Mouse (Mus musculus): ENCODE data around the gene Mgat2. TPM values are rescaled to one million over a fixed set of nuclear protein-coding genes. Genes with fewer than 3 reads are reported as not detected.

Gene Mgat2
- polyA plus RNA-seq, 1 experiment from 2014 or later = 65.2 TPM

DNA sequence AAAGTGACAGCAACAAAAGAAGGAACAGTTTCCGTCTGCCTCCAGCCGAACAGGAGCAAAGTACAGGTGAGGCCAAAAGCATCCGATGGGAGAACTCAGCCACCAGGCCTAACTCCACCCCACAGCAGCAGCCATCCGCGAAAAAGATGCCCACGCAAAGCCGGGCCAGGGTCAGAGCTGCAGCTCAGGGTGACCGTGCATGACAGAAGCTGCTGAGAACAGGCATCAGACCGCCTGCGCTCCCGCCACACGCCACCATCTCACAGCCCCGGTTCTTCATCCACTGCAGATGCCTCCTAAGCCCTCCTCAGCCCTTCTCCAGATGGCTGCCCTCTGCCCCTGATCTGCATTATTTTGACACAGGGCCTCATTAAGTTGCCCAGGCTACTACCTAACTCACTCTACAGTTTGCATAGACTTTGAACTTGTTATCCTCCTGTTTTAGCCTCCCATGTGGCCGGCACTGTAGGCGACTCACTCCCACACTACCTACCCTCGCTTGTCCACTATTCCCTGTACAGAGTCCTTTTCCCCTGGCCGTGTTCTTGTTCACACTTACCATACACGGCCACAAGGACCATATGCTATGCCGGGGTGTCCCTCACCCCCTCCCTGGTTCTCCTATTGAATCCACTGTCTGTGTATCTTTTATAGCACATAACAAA, 36.8 kb downstream of the Mgat2 start:
- Histone ChIP-seq H3K9me3 (no peaks in the 10 kb centered on the region), H3K27ac (no peak overlapping the region), H3K9ac (no peak overlapping the region), H3K27me3 (no peaks in the 10 kb centered on the region), H3K4me2 (no peak overlapping the region), H3K4me1 (no peaks in the 10 kb centered on the region), H3K36me3 (peaks cover 65% of the 10 kb centered on the region), H3K4me3 (no peak overlapping the region)
- ATAC-seq (ENCODE audit: insufficient number of reproducible peaks, low FRiP score, low TSS enrichment, low read depth) = no peak
- WGBS = 88% methylated on average over 19 of the region's 19 CpGs

DNA sequence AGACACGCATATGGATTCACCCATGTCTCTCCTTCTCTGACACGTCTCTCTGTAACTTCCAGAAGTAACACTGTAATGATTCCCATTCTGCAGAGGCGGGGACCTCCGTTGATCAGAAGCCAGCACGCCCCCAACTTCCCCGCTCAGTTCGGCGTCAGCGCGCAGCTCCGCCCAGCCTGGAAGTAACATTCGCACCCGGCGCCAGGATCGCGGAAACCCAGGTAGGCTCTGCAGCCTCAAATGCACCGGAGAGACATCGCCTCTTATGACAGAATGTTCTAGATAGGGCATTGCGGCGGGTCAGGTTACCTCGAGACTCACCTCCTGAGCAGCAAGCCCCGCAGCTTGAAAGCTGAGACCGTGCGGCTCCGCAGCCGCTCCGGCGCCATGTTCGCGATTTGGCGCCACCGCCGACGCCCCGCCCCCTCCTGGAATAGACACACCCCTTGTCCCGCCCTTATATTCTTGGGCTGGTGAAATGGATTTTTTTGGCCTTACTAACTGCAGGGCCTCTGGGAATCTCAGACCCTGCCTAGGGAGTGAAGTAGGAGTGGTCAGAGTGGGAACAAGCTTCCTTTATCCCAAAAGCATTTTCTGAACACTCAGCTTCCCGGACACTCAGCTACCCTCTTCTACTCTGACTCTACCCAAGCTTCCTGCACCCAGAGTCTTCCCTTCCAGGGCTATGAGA, 44.0 kb downstream of the Mgat2 start, which contains the start of gene Pole2:
Pole2 (minus strand) TSS at position 420 of the 691 bp plus-strand sequence.
- H3K4me3 ChIP-seq = peak within 1 kb of the TSS; percentile 71
- WGBS = under 1% methylated on average over 37 of the region's 37 CpGs
- ATAC-seq (ENCODE audit: insufficient number of reproducible peaks, low FRiP score, low TSS enrichment, low read depth) = peak; percentile 95

DNA sequence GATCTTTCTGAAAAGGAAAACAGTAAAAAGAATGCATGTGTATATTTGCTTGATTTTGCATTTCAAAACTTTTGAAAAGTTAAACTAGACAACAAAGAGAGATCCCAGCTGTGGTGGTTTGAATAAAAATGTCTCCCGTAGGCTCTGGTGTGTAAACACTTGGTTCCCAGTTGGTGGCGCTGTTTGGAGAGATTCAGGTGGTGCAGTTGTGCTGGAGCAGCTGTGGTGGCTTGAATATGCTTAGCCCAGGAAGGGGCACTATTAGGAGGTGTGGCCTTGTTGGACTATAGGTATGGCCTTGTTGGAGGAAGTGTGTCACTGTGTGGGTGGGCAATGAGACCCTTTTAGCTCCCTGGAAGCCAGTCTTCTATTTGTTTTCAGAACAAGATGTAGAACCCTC, 45.3 kb downstream of the Mgat2 start:
- Histone ChIP-seq H3K4me1 (peaks cover 5% of the 10 kb centered on the region; the same call in 1 of the 2 replicates), H3K9me3 (no peaks in the 10 kb centered on the region), H3K4me3 (no peak overlapping the region), H3K36me3 (peaks cover 8% of the 10 kb centered on the region), H3K4me2 (no peak overlapping the region), H3K27me3 (no peaks in the 10 kb centered on the region), H3K27ac (no peak overlapping the region), H3K9ac (no peak overlapping the region)
- ATAC-seq (ENCODE audit: insufficient number of reproducible peaks, low FRiP score, low TSS enrichment, low read depth) = no peak
- 73% methylated on average over 2 of the region's 2 CpGs for WGBS

More for the DNA sequence above, 44.0 kb downstream of the Mgat2 start, which contains the start of gene Pole2:
- Histone ChIP-seq H3K9ac (peak within 1 kb of the TSS; percentile 41; the same call in 1 of the 2 replicates), H3K4me2 (peak within 1 kb of the TSS; percentile 45), H3K27me3 (no peaks in the 10 kb centered on the region), H3K9me3 (no peaks in the 10 kb centered on the region), H3K36me3 (peaks cover 13% of the 10 kb centered on the region), H3K4me1 (peaks cover 5% of the 10 kb centered on the region; the same call in 1 of the 2 replicates), H3K27ac (peak within 1 kb of the TSS; percentile 93)

DNA sequence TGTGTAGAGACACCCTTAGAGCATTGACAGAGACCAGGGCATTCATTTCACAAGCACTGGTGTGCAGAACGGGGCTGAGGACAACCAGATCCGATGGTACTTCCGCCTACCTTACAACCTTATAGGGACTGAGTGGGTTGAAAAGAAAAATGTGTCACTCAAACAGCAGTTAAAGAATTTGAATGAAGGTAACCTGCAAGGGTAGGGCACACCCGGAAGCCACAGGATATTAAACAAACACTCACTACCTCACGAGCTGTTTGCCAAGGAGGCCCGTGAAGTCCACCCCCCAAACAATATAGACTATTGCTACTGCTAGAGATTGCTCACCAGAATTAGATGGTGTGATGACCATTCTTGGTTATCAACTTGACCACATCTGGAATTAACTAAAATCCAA, 51.8 kb downstream of the Mgat2 start:
- Histone ChIP-seq H3K4me2 (no peak overlapping the region), H3K36me3 (no peaks in the 10 kb centered on the region), H3K4me1 (no peaks in the 10 kb centered on the region; the same call in 1 of the 2 replicates), H3K9me3 (no peaks in the 10 kb centered on the region), H3K9ac (no peak overlapping the region), H3K27ac (no peak overlapping the region), H3K4me3 (no peak overlapping the region), H3K27me3 (no peaks in the 10 kb centered on the region)
- WGBS = 87% methylated on average over 6 of the region's 6 CpGs
- ATAC-seq (ENCODE audit: insufficient number of reproducible peaks, low FRiP score, low TSS enrichment, low read depth) = no peak

Small RNAs within 50 kb of the gene (microRNA-seq; reads per million reads assigned to microRNA genes)
- gene Gm47287 = not detected
- not detected for gene Gm47295

Other genes starting within 250 kb of the Mgat2 start
- gene Rps29, start 25.0 kb upstream of the Mgat2 start, polyA plus RNA-seq (2015; fragmentation: Nextera tagmentation; extraction: Ambion mirVana) = 1,239 and 1,758 TPM in 2 replicates
- gene Lrr1, start 15.3 kb upstream of the Mgat2 start, polyA plus RNA-seq (2015; fragmentation: Nextera tagmentation; extraction: Ambion mirVana) = 19.5 and 21.3 TPM in 2 replicates
- gene Rpl36al, start 74 bp upstream of the Mgat2 start, polyA plus RNA-seq (2015; fragmentation: Nextera tagmentation; extraction: Ambion mirVana) = 551 and 592 TPM in 2 replicates
- gene Gm49383, start 12.9 kb downstream of the Mgat2 start, polyA plus RNA-seq (2015; fragmentation: Nextera tagmentation; extraction: Ambion mirVana) = 28.2 and 30.7 TPM in 2 replicates
- gene Dnaaf2, start 14.3 kb downstream of the Mgat2 start, polyA plus RNA-seq (2015; fragmentation: Nextera tagmentation; extraction: Ambion mirVana) = 8.2 and 8.8 TPM in 2 replicates
- 24.2 and 24.4 TPM in 2 replicates for gene Gm49384, start 20.1 kb downstream of the Mgat2 start, polyA plus RNA-seq (2015; fragmentation: Nextera tagmentation; extraction: Ambion mirVana)
- gene Pole2, start 44.0 kb downstream of the Mgat2 start, polyA plus RNA-seq (2015; fragmentation: Nextera tagmentation; extraction: Ambion mirVana) = 23.1 and 24.0 TPM in 2 replicates
- 7.6 and 10.6 TPM in 2 replicates for gene Klhdc1, start 57.0 kb downstream of the Mgat2 start, polyA plus RNA-seq (2015; fragmentation: Nextera tagmentation; extraction: Ambion mirVana)
- gene Klhdc2, start 112.5 kb downstream of the Mgat2 start, polyA plus RNA-seq (2015; fragmentation: Nextera tagmentation; extraction: Ambion mirVana) = 105 and 111 TPM in 2 replicates
- 84.7 and 88.7 TPM in 2 replicates for gene Nemf, start 173.0 kb downstream of the Mgat2 start, polyA plus RNA-seq (2015; fragmentation: Nextera tagmentation; extraction: Ambion mirVana)
- 59.8 and 73.7 TPM in 2 replicates for gene Arf6, start 188.0 kb downstream of the Mgat2 start, polyA plus RNA-seq (2015; fragmentation: Nextera tagmentation; extraction: Ambion mirVana)
- 1.8 and 2.4 TPM in 2 replicates for gene Gm9887, start 188.3 kb downstream of the Mgat2 start, polyA plus RNA-seq (2015; fragmentation: Nextera tagmentation; extraction: Ambion mirVana)